In genomic region chr1:74771845-74771930, GRCm38 (mm10) we compare ENCODE assay signal across 9 mouse cellular contexts. TPM values are rescaled to one million over a fixed set of nuclear protein-coding genes. Genes with fewer than 3 reads are reported as not detected.
DNase-seq lines count a peak whose midpoint lies in the region; ATAC-seq and TF ChIP-seq lines count a peak whose summit lies in the region.
"Had no signal": no experiment of that assay in that cellular context is flagged by ENCODE, and none has a peak within 500 bp of the region (broad histone marks: within the 10 kb centered on the region; RNA-seq: fewer than 3 reads in every experiment).

Gene Wnt6, plus strand, starts transcription at chr1:74771892.

- peak within 1 kb of the TSS; percentile 34 for H3K4me2 ChIP-seq in liver, embryonic 14.5 days (ENCODE audit: low read depth)

- H3K4me3 ChIP-seq in heart, adult 2 months, result peak within 1 kb of the TSS; percentile 40
- H3K4me3 ChIP-seq in testis, adult 2 months (ENCODE audit: control insufficient read depth, low read depth, low read length), result peak within 1 kb of the TSS; percentile 58
- peak within 1 kb of the TSS in 1 of 2 experiments; percentile 8; a peak in 2 of 4 replicates for H3K4me3 ChIP-seq in liver, embryonic 14.5 days (ENCODE audit: insufficient read depth in 1 of 2, low read depth in 2 of 2, low read length in 2 of 2)

- H3K9ac ChIP-seq in heart, adult 2 months (ENCODE audit: low read depth, low read length), result peak within 1 kb of the TSS; percentile 56; the same call in 1 of the 2 replicates
- H3K9ac ChIP-seq in liver, embryonic 14.5 days (replicated peaks), result no peak within 1 kb of the TSS

- TF ChIP-seq EP300 in heart, adult 2 months (IDR thresholded peaks at IDR 0.05; ENCODE audit: insufficient read depth, low read depth, low read length), result no peak
- no peak for TF ChIP-seq EP300 in liver, embryonic 14.5 days (IDR thresholded peaks at IDR 0.05; ENCODE audit: low read depth)

- no peak for TF ChIP-seq CTCF in heart, adult 2 months (IDR thresholded peaks at IDR 0.05)
- no peak for TF ChIP-seq CTCF in testis, adult 2 months (IDR thresholded peaks at IDR 0.05; ENCODE audit: control insufficient read depth, insufficient read depth, insufficient replicate concordance, low read depth, low read length)
- TF ChIP-seq CTCF in liver, embryonic 14.5 days (IDR thresholded peaks at IDR 0.05; ENCODE audit: low read depth), result no peak

- no peak for DNase-seq in heart, adult 2 months
- DNase-seq in heart, postnatal 14 days, result no peak
- no peak for DNase-seq in testis, postnatal 14 days (ENCODE audit: low spot score)
- no peak for DNase-seq in liver, embryonic 14.5 days (ENCODE audit: low read depth in 3 of 3, low spot score in 3 of 3)
- no peak for DNase-seq in right cerebral cortex, adult 18-20 months
- no peak for DNase-seq in frontal cortex, postnatal 10 days (ENCODE audit: low spot score in 2 of 2)
- DNase-seq in frontal cortex, adult 2 months (ENCODE audit: extremely low spot score in 1 of 2, low spot score in 1 of 2), result no peak
- DNase-seq: gastrocnemius, postnatal 25 days had no signal

- no peaks in the 10 kb centered on the region for H3K79me2 ChIP-seq in heart, adult 2 months (replicated peaks; ENCODE audit: control insufficient read depth, insufficient read depth, low read length)

- ATAC-seq in liver, embryonic 14.5 days (ENCODE audit: insufficient read depth), result no peak

- no peaks in the 10 kb centered on the region for H3K36me3 ChIP-seq in heart, adult 2 months (ENCODE audit: control insufficient read depth, insufficient read depth, low read length)
- H3K36me3 ChIP-seq in testis, adult 2 months (ENCODE audit: control insufficient read depth, insufficient read depth, low read length), result no peaks in the 10 kb centered on the region
- H3K36me3 ChIP-seq in liver, embryonic 14.5 days (replicated peaks; ENCODE audit: control insufficient read depth, insufficient read depth, low read depth), result no peaks in the 10 kb centered on the region

- H3K27me3 ChIP-seq in heart, adult 2 months (ENCODE audit: control insufficient read depth, insufficient read depth, low read length), result peaks cover 11% of the 10 kb centered on the region
- H3K27me3 ChIP-seq in testis, adult 2 months (ENCODE audit: control insufficient read depth, insufficient read depth, low read length), result no peaks in the 10 kb centered on the region; the same call in 1 of the 2 replicates
- H3K27me3 ChIP-seq in liver, embryonic 14.5 days (ENCODE audit: control insufficient read depth, insufficient read depth, low read length), result peaks cover 67% of the 10 kb centered on the region

- no peak within 1 kb of the TSS for H3K27ac ChIP-seq in heart, adult 2 months
- H3K27ac ChIP-seq in testis, adult 2 months (ENCODE audit: control insufficient read depth, insufficient read depth, low read depth, low read length), result peak within 1 kb of the TSS; percentile 76
- no peak within 1 kb of the TSS for H3K27ac ChIP-seq in liver, embryonic 14.5 days

- TF ChIP-seq POLR2A in heart, adult 2 months (IDR thresholded peaks at IDR 0.05; ENCODE audit: insufficient read depth, low read depth, low read length), result no peak
- TF ChIP-seq POLR2A in testis, adult 2 months (IDR thresholded peaks at IDR 0.05; ENCODE audit: control insufficient read depth, low read depth, low read length), result no peak

- no CpG with 5 or more reads among the region's 8 CpGs for WGBS in heart, adult 2 months
- 0% methylated on average over 4 of the region's 8 CpGs for WGBS in liver, embryonic 14.5 days (ENCODE audit: insufficient replicate concordance)

- intact Hi-C loops in heart, adult 2 months (cut with DNase I), result no loop called here
- intact Hi-C loops in heart, postnatal 14 days (cut with DNase I), result no loop called here

- no peaks in the 10 kb centered on the region for H3K9me3 ChIP-seq in liver, embryonic 14.5 days (ENCODE audit: control insufficient read depth, low read length)

- peaks cover 1% of the 10 kb centered on the region; the same call in 1 of the 2 replicates for H3K4me1 ChIP-seq in heart, adult 2 months (ENCODE audit: control insufficient read depth, insufficient read depth, low read length)
- peaks cover 14% of the 10 kb centered on the region for H3K4me1 ChIP-seq in testis, adult 2 months (ENCODE audit: control insufficient read depth, insufficient read depth, low read length)
- H3K4me1 ChIP-seq in liver, embryonic 14.5 days (replicated peaks; ENCODE audit: control insufficient read depth in 2 of 2, insufficient read depth in 2 of 2, low read length in 1 of 2), result no peaks in the 10 kb centered on the region; a peak in 1 of 4 replicates

RNA-seq across cellular contexts. Expression of gene Wnt6, which starts in this region (rescaled TPM):
- under 1 TPM; 0.32 to 0.70 TPM for total RNA-seq in heart, adult 2 months (2021)
- 0.38 and 0.39 TPM in 2 replicates for polyA plus RNA-seq in heart, adult 2 months (2012; rRNA removed)
- under 1 TPM; 0.17 to 0.67 TPM for total RNA-seq in heart, postnatal 14 days (2021)
- polyA plus RNA-seq in testis, adult 2 months (2012; rRNA removed), result 11.2 and 13.4 TPM in 2 replicates
- polyA plus RNA-seq in liver, embryonic 14.5 days (2012; rRNA removed), result 0.04 and 0.10 TPM in 2 replicates
- 0.06 TPM in 1 of 2 replicates, not detected in the other for polyA plus RNA-seq in liver, embryonic 14.5 days (2014; fragmentation: Nextera tagmentation; extraction: Ambion mirVana)
- polyA plus RNA-seq in frontal cortex, adult 2 months (2012; rRNA removed), result 7.9 and 8.9 TPM in 2 replicates
